Mouse (Mus musculus): ENCODE results near the gene Chp2.
A peak's percentile ranks its signal among the peaks of the same experiment; 100 is the strongest.

Gene Chp2

DNA sequence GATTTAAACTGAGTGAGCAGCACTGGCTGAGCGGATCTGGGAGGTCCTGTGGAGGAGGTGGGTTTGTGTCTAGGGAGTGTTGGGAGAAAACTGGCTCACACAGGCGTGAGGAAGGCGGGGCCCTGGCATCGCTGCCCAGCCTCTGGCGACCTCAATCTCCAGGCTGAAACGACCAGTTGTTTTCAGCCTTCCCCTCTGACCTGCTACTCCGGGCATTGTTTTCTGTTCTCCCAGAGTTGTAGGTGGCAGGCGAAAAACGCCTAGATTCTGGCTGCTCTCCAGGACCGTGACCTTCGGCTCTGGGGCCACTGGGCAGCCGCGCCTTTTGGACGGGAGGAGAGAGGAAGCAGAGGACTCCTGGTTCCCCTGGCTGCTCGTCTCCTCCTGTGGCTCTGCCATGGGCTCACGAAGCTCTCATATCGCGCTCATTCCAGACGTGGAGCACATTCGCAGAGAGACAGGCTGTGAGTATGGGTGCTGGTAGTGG, at the start of gene Chp2:
TSS of gene Chp2 (plus strand) at position 182 of the 487 bp plus-strand sequence.
- DNase-seq = no peak

DNA sequence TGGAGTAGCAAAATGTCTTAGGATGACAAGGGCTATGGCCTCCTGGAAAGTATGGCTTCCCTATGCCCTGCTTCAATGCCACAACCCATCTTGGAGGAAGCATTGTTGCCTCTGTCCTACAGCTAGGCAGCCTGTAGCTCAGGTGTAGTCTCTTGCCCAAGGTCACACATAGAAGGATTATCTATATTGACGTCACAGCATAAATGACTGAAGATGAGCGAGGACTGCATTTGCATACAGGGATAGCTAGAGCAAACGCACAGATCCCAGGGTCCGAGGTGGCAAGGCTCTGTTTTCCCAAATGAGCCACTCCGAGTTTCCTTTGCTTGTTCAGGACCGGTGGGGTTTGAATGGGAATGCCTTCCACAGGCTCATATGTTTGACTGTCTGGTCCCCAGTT, 48.6 kb upstream of the Chp2 start:
- DNase-seq = no peak

- DNase-seq = no peak
These were observed 47.7 kb upstream of the Chp2 start for GRCm38 (mm10) chr7:122171613-122172012.

DNA sequence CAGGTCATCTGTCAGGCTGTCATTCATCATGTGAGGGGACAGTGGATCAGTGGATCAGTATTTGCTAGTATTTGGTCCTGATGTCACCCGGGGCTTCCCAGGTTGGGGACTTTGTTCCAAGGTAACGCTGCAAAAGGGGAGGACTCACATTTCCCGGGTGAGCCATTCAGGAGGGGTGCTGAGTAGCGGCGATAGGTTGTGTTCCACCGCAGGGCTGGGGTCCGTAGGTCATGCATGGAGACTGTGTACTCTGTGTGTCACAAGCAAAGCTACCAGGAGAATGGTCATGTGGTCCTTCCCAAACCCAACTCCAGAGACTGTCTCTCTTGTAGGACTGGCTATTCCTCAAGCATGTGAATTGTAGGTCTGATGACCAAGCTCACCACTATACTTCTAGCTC, 38.6 kb upstream of the Chp2 start:
- DNase-seq = no peak

- no peak for DNase-seq
These were observed 34.7 kb upstream of the Chp2 start for GRCm38 (mm10) chr7:122184569-122184968.

GRCm38 (mm10) chr7:122186043-122186442, 33.3 kb upstream of the Chp2 start, which contains the start of gene Ern2:
TSS of gene Ern2 (minus strand) at chr7:122186207.
- no peak for DNase-seq

DNA sequence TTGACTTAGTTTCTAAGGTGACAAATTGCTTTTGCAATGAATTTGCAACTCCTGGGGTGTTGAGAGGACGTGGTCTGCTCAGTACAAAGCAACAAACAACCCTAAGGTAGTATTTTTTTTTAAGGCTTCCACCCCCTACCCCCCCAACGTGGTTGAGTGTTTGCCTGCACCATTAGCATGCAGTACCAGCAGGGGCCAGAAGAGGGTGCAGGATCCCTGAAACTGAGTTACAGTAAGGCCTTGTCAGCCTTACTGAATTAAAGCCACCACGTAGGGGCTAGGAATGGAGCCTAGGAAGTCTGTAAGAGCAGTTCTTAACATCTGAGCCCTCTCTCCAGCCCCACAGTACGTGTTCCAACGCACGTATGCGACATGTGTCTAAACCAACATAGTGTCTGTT, 29.8 kb upstream of the Chp2 start:
- peak; percentile 75 to 80 for DNase-seq

GRCm38 (mm10) chr7:122191097-122191496, 28.2 kb upstream of the Chp2 start:
- DNase-seq = no peak

GRCm38 (mm10) chr7:122193919-122194318, 25.4 kb upstream of the Chp2 start:
- DNase-seq = no peak

DNA sequence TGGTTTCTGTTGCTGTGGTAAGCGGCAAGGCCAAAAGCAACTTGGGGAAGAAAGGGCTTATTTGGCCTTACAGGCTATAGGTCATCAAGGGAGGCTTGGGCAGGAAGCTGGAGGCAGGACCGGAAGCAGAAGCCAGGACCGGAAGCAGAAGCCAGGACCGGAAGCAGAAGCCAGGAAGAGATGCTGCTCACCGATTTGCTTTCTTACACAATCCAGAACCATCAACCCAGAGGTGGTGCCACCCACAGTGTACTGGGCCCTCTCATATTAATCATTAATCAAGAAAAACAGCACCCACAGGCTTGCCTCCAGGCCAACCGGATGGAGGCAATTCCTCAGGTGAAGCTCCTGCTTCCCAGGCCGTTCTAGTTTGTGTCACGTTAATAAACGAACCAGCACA, 22.5 kb upstream of the Chp2 start:
- no peak for DNase-seq

DNA sequence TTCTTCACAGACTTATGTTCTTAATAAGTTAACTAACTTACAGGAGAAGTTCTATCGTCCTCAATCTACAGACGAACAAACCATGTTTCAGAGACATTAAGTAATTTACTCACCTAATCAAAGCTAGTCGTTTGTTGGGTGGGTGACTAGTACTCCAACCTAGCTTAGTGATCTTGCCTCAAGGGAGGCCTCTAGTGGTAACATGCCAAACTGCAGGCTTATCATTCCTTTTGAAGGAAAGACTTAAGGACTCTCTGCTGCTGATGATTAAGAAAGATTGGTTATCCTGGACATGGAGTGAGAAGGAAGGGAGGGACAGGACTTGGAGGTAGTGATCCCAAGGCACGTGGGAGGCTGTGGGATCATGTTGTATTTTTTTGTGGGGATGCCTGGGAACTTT, 22.0 kb upstream of the Chp2 start:
- peak; percentile 70 to 76 for DNase-seq

DNA sequence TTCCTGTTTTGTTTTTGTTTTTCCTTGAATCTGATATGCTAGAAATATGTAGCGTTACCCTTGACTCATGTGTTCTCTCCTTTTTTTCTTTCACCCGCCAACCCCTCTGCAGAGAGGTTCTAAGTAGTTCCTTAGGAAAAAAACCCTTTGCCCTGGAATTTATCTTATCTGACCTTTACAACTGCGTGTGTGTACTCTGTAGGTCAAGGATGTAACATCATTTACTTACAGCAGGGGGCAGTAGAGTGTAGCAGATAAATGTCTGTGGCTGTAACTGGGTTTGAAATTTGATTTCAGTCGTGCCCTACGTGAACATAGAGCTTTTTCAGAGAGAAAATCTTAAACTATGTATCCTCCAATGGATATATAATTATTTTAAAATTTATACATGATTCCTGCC, 20.0 kb upstream of the Chp2 start:
- DNase-seq = peak; percentile 34 to 46

DNA sequence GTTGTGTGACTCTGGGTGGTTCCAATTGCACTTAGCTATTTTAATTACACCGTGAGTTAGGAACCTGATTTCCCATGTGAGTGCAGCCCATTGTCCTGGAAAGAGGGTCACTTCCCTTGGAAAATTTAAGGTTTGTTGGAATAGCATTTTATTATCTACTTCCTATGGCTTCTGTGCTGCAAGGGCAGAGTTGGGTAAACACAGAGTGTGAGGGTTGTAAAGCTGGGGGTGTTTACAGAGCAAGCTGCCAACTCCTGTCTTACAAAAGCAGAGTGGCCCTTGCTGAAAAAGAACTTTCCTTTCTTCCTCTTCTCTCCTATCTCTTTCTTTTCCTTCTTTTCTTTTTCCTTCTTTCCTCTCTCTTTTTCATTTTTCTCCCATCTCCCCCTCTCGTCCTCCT, 15.4 kb upstream of the Chp2 start:
- DNase-seq = no peak

DNA sequence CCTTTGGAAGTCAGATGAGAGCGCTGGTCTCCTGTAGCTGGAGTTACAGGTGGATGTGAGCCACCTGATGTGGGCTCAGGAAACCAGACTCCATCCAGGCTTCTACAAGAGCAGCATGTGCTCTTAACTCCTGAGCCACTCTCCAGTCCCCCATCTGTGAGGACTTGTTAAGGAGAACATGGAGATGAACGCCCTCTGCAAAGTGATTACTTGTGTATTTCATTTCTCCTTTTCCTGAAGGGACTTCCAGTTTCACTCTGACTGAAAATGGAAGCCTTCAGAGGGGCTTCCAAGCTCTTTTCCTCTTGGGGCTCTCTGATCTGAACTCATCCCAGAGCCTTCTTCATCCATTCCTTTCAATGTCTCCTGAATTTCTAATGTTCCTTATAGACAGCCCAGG, 13.2 kb upstream of the Chp2 start:
- no peak for DNase-seq

DNA sequence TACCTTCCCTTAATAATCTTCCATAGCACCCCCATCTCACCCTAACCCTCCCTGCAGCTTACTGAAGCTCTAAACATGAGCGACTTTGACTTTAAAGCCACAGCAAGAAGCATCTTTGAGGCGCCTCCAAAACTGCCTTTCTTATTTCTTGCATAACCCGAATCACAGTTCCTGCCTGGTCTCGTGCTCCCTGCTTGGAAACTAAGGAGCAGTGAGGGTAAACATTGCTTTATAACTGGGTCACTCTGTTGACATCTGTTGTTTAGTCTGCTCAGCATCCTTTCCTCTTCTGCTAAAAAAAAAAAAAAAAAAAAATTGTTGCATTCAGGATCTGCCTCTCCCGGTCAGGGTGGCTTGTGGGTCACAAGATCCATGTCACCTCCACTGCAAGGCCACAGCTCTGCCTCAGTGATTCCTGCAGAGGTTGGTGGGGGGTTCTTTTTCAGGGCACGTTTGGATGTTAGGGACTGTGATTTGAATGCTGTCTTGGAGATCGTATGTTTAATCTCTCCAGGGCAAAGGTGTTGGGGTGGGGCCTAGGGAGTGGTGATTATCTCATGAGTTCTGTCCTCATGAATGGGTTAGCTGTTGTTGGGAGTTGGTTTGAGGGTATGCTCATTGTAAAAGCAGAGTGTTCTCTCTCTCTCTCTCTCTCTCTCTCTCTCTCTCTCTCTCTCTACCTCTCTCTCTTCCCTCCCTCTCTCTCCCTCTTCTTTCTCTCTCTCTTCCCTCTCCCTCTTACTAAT, 10.8 kb upstream of the Chp2 start:
- no peak for DNase-seq

- no peak for DNase-seq
These were observed 6.9 kb downstream of the Chp2 start for GRCm38 (mm10) chr7:122226020-122226742.

GRCm38 (mm10) chr7:122226744-122227143, 7.4 kb downstream of the Chp2 start:
- no peak for DNase-seq

DNA sequence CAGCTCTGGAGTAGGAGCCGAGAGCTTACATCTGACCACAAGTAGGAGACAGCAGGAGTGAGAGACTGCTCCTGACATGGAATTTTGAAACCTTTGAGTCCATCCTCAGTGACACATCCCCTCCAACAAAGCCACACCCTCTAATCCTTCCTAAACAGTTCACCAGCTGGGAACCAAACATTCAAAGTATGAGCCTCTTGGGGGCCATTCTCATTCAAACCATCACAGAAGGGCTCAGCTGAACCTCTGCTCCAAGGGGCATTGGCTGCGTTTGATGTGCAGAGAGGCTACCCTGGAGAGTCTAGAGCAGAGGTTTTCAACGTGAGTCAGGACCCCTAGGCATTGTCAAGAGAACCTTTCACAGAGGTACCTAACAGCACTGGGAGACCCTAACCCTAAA, 10.0 kb downstream of the Chp2 start:
- DNase-seq = no peak

DNA sequence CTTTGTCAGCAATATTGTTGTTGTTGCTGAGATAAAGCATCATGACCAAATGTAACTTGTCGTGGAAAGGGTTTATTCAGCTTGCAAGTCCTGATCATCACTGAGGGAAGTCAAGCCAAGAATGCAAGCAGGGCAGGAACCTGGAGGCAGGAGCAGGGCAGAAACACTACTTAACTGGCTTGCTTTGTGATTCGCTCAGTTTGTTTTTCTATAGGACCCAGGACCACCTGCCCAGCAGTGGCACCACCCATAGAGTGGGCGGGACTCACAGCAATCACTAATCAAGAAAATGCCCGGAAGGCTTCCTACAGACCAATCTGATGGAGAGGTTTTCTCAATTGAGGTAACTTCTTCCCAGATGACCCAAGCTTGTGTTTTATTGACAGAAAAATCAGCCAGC, 10.6 kb downstream of the Chp2 start:
- DNase-seq = no peak

DNA sequence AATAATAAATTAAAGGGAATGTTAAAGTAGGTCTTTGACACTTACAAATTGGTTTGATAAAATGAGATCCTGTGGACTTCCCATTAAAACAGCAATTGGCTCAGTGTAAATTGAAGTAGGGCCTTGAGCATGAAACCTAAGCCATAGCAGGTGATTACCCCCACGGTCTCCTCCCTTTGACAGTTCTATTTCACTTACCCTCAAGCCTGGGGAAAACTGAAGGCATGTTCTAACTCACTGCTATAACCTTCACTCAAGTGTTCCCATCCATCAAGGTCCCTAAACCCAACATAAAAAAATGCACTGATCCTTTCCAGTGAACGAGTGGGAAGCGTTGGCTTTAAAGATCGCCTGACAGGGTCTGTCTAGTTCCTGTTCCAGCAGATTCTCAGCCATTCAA, 11.6 kb downstream of the Chp2 start:
- DNase-seq = no peak

GRCm38 (mm10) chr7:122238939-122239338, 19.6 kb downstream of the Chp2 start:
- no peak for DNase-seq

DNA sequence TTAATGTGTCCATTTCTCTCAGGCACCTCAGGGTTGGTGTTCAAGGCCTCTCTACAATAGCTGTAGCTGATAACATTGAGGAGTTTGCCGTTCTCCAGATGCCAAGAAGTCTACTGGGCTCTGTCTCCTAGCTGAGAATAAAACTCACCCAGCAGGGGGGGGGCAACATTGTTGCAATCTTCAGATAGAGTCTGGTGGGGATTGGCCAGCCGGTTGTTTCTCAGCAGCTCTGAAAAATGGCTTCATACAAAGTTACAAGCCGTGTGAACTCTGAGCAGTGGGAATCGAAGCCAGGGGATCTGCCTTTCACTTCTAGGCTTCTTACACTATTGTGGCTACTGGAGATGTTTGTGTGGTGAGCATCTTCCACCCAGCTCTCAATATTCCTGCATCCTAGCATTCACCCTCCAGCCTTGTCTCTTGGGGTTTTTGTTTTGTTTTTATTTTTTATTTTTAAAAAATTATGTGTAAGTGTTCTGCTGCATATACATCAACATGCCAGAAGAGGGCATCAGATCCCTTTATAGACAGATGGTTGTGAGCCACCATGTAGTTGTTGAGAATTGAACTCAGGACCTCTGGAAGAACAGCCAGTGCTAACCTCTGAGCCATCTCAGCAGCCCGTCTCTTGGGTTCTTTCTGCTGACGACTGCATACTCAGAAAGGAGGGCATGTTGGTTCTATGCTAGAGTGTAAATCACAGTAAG, 21.3 kb downstream of the Chp2 start:
- DNase-seq = peak in 1 of 2 experiments; percentile 24

GRCm38 (mm10) chr7:122242260-122242659, 23.0 kb downstream of the Chp2 start:
- DNase-seq = peak; percentile 61 to 66

- DNase-seq = peak in 1 of 2 experiments; percentile 20
These were observed 23.4 kb downstream of the Chp2 start for GRCm38 (mm10) chr7:122242744-122243143.
